Mouse (Mus musculus) brain, embryonic 14.5 days (tissue): ENCODE measurements around the gene Kcnma1. TPM values are rescaled to one million over a fixed set of nuclear protein-coding genes. Genes with fewer than 3 reads are reported as not detected.

Source experiments
- DNase-seq: peaks from one replicate; pipeline ENCODE4 v3.0.0-alpha.2; 2011; ENCODE audit warnings: low read depth
- CTCF ChIP-seq: fragments of 200-500 bp; IDR thresholded peaks from 2 replicates; pipeline ENCODE4 v1.5.1; 2012; ENCODE audit warnings: inconsistent platforms, mild to moderate bottlenecking, moderate library complexity, borderline replicate concordance; ENCODE audit not compliant: insufficient read depth, insufficient read length; ENCODE audit errors: extremely low read depth
- POLR2A ChIP-seq: fragments of 200-500 bp; IDR thresholded peaks from 2 replicates; pipeline ENCODE4 v1.6.1; 2012; ENCODE audit warnings: mild to moderate bottlenecking, inconsistent platforms, borderline replicate concordance; ENCODE audit not compliant: poor library complexity, insufficient read depth, insufficient read length, severe bottlenecking; ENCODE audit errors: extremely low read depth
- polyA plus RNA-seq: library from polyadenylated mRNA; depleted of rRNA; stranded (reverse); fragments of >200 nt; gene quantifications from 2 replicates; pipeline ENCODE4 v1.2.3, GENCODE M21; 2012; rRNA removed

The Kcnma1 gene
- polyA plus RNA-seq, 1 experiment = 18.3 TPM

DNA sequence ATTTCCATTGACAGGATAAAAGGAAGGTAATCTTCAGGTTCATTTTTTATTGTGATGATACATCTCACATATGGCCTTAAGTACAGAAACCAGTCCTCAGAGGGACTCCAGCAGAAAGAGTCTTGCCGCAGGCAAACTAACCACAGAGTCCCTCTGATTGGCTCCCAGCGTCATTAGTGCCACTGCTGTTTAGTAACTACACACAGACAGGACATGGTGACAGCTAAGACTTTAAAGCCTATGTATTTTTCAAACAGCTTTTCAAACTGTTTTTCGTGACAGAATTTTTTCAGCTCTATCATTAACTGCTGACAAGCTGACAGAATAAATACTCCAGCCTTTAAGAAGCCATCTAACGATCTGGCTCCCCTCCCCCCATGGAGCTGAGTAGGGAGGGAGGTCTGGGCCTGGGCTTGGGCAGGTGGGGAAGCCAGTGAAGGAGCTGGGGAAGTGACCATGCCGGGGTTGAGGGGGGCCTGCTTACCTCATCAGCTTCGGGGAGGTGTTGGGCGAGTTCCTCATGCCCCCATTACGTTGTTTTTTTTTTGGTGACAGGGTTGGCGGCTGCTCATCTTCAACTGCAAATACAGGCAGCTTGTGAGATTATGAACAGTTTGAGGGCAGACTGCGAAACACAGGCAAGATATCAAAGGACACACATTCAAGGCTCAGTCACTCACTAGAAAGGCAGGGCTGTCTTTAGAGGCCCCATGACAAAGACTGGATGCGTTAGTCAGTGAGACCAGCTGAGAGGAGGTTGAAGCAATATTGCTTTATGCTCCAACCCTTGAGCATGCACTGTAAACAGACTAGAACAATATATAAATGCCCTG lies 628.3 kb downstream of the Kcnma1 start:
- TF ChIP-seq POLR2A (no peak), CTCF (no peak)
- DNase-seq = peak; percentile 84

DNA sequence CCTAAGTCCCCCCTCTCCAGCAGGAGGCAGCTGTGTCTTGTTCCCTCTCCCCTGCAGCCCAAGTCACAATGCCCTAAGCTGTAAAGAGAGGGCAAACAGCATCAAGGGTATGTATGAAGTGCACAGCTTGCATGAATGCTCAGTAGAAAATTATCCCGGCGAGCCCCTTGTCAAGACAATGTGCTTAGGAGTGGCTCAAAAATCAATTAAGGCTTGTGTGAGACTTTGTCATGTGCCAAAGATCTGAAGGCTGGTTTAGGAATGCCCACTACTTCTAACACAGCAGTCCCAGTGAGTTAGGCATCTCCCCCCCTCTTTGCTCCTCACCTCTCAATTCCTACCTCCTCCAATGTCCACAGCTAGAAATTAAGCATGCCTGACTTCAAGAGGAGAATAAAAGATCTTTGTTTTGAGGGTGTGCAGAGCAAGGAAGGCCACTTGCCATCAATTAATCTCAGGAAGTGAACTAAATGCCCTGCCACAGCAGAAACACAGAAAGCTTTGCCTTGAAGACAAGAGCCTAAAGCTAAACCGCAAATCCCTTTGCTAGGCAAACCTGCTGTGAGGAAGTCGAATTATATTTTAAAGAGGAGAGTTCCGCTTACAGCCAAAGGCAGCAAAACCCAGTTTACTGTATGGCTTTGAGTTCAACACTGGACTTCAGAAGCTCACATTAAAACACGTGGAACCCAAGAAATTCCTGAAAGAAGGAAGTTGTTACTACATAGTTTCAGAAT lies 635.8 kb downstream of the Kcnma1 start:
- peak; percentile 87 for DNase-seq
- TF ChIP-seq CTCF (0 out of 2 replicates have a peak, but pooled peaks have one; percentile 1), POLR2A (no peak)

DNA sequence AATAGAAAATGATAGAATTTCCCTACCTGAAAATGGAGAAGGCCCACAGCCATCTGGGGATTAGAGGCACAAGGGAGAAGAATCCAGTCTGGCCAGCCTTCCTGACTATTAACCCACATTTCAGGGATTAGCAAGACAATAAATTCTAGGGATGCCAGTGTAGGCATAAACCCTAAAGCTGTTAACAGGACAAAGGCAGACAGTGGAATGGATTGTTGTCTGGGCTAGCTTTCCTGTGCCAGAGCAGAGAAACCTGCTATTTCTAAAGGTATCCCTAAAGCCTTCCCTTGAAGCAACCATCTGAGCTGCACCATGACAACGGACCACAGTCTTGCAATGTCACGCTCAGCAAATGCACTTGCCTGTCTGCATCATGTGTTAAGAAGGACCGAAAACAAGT lies 642.3 kb downstream of the Kcnma1 start:
- TF ChIP-seq POLR2A = no peak
- no peak for TF ChIP-seq CTCF
- DNase-seq = no peak

DNA sequence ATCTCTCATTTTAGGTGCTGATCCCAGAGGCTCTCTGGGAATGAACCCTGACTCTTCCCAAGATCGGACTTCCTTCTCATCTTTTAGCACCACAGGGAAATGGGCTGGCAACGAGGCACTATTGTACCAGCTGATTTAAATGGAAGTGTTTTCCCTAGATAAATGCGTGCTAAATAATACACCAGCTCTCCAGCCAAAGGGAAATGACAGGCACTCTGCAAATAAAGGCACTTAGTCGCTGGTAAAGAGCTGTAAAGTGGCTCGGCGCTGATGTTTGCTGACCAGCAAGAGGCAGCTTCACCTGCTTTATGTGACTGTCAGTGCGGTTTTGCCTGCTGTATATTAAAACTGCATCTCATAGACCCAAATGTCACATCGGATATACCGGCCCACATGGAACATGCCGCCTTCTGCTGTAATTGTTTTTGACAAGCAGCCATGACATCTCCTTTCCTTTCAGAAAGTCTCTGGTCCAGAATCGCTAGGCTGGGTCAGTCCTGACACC lies 653.7 kb downstream of the Kcnma1 start:
- peak; percentile 73 for DNase-seq
- no peak for TF ChIP-seq CTCF
- TF ChIP-seq POLR2A = no peak

DNA sequence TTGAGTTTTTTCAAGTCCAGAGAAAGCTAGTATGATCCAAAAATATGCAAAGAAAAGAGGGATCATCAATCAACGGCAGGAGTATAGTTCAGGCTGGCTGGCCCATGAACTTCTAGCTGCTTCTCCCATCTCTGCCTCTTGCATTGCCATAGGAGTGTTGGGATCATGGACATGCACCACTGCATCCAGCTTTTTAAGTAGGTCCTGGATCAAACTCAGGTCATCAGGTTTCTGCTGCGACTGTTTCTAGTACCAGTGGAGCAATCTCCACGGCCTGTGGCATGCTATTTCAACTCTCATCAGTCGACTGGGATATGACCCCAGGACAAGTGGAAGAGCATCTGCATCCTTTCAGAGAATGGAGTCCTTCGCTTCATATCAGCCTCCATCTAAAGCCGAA lies 655.5 kb downstream of the Kcnma1 start:
- TF ChIP-seq CTCF = no peak
- no peak for TF ChIP-seq POLR2A
- DNase-seq = no peak

DNA sequence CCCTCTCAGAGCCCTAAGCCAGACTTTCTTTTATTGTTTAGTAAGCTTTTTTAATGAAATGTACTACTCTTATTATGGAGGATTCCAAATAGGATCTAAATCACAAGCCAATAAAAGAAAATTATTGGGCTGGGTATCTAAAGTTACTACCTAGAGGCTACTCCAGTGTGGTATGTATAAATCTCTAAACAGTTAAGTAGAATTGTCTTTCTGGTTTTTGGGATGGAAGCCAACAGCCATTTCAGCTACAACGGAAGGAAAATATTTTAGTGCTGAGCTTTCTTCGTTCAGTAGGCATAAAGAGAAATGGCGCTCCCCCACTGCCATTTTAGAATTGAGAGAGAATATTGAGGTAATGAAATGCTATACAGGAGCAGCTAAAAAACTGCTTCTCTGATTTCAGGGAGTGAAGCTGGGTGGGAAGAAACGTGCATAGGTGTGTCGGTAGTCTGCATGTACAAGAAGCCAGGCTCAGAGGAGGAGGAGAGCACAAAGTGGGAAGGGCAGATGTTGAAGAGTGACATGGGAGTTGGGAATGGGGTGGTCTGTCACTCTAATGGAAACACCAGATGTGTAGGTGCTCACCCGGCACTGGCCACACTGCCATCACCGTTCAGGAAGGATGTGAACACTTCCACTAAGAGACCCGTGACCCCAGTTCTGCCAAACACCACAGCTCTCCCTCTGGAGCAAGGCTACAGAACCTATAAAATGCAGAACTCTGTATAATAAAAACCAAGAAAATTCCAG lies 656.6 kb downstream of the Kcnma1 start:
- TF ChIP-seq CTCF = no peak
- no peak for TF ChIP-seq POLR2A

DNA sequence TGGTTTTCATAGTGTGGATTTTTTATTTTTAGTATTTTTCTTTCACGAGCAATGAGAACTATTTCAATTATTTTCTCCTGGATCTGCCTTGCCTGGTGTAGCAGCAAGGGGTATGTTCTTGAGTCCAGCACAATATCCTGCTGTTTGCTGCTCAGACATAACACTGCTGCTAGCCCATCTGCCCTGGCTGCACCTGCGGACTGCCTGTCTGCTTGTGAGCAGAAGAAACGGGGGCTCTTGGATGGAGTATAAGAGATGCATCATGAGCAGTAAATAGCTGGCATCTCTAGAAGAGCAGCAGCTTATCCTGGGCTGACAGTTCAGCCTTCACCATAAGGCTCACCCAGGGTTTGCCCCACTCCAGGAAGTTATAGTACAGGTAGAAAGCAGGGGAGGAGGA lies 687.5 kb downstream of the Kcnma1 start:
- no peak for DNase-seq
- TF ChIP-seq POLR2A = no peak
- no peak for TF ChIP-seq CTCF

More for the DNA sequence above, 656.6 kb downstream of the Kcnma1 start:
- no peak for DNase-seq

DNA sequence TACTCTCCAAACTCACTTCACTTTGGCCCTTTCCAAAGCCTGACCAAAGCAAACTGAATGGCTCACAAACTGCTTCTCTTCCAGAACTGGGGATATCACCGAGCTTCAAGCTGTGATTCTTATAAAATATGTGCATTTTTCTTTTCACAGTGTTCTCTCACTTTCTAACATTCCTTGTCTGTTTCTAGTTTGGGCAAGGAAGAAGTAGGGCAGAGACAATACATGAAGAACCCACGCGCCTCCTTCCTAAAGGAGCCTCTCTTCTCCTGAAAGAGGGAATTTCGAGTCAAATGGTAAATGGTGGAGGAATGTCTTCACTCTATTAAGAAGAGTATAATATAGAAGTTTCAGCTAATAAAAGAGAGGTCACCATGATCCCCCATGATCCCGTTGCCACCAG lies 709.0 kb downstream of the Kcnma1 start:
- no peak for TF ChIP-seq POLR2A
- TF ChIP-seq CTCF = no peak
- no peak for DNase-seq

DNA sequence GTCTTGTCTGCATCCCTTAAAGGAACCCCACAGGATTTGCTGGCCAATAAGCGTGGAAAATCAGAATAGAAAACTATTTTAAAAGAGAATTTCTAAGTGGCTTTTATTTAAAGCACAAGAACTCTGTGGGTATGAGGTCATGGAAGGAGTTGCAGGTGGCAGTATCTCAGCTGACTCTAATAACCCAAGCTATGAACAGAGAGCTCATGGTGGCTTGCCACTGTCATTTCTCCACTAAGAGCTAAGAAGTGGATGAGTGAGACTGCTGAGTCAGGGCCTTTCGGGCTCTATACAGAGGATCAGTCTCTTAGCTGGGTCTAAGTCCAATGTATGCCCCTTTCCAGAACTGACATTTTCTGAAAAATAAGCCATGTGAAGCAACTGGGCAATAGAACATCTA lies 713.8 kb downstream of the Kcnma1 start:
- TF ChIP-seq POLR2A (no peak), CTCF (no peak)
- no peak for DNase-seq

DNA sequence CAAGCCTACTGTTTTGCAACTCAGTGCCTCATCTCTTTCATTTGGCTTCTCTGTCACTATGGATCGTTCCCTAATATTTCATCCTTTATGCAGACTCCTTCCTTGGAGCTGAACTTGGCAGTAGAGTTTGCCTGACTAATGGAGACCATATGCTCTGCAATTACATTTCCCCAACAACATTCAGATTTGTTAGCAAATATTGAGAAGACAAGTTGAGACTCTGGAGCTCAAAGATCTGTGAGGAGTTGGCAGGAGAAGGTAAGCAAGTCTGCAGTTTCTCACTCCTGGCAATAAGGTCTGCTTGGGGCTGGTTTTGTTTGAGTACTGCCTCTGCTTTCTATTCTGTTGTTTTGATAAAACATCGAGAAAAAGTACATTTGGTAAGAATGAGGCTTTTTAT lies 723.7 kb downstream of the Kcnma1 start:
- peak; percentile 69 for DNase-seq
- TF ChIP-seq CTCF = no peak
- no peak for TF ChIP-seq POLR2A

DNA sequence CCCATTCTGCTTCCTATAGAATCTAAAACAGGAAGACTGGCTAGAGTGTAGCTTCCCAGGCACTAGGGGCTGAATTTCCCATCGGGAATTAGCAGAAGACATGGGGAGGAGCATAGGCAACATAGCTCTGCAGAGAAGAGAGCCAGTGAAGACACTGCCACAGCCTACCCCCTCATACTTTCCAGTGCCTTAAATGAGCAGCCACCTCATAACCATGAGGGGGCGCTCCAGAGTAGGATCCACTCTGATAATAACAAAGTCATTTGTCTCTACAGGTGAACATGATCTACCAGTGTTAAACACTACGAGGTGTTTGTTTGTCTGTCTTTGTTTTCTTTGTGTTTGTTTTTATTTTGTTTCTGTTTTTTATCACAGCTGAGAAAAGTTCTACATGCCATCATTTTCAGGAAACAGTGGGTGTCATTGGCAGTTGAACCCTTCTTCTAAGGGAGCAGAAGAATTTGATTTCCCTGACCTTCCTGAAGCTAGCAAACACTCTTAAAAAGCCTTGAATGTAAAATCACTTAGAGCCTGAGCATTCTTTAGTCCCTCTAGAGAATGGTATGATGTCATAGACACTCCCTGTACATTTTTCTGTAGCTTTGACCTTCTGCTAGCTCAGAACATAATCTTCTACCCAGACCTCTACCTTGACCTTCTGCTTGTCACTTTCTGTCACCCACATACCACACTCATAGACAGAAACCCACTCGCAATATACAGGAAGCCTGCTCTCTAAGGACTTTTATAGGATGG lies 747.6 kb downstream of the Kcnma1 start:
- peak; percentile 3 for DNase-seq
- TF ChIP-seq POLR2A (no peak), CTCF (peak; percentile 13; the same call in 1 of the 2 replicates)

DNA sequence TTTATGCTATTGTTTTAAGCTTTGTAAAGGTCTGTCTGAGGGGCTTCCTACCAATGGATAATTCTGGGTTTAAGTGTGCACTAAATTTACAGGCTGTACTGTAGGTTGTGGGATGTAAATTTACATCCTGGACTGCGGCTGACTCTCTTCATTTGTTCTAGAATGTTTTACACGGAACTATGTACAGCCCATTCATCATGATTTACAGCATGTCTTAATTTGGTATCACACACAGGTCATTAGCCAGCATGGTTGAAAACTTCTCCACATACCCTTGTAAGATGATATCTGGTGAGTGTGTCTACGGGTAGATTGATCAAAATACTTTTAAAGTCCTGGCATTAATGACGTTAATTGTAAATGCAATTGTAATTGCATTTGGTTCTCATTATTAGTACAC lies 761.1 kb downstream of the Kcnma1 start:
- TF ChIP-seq CTCF = no peak
- TF ChIP-seq POLR2A = no peak
- no peak for DNase-seq

DNA sequence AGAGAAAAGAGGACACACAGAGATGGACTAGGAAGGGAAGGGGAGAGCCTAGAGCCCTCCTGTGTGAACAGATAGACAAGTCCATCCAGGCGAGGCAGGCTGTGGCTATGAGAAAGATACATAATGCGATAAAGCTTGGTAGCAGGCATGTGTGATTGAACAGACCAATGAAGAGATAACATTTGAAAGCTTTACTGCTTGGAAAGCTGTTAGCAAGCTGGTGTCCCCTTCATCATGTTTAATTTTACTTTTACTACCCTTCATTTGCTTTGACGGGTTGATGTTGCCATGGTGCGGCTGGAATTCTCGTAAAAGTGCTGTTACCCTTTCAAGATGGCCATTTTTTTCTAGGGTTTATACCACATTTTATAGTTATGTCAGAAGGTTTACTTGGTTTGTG lies 769.8 kb downstream of the Kcnma1 start:
- TF ChIP-seq CTCF = no peak
- no peak for TF ChIP-seq POLR2A
- DNase-seq = no peak

DNA sequence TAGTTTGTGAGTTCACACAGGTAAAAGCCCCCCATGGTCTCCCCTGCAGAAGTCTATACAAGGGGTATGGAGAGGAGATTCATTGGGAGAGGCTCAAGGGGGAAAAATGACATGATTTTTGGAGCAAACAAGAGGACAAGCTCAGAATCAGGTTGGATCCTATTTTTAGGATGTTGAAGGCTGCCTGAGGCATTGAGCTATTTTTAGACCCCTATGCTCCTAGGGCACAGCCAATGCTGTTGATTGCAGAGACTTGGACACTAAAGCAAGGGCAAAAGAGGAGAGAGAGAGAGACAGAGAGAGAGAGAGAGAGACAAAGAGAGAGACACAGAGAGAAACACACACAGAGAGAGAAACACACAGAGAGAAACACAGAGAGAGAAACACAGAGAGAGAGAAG lies 770.4 kb downstream of the Kcnma1 start:
- DNase-seq = no peak
- TF ChIP-seq CTCF = no peak
- TF ChIP-seq POLR2A = no peak

Other genes with a start within 250 kb of the Kcnma1 start
- gene Dlg5, start 231.4 kb upstream of the Kcnma1 start, polyA plus RNA-seq = 70.6 and 89.3 TPM in 2 replicates